Mouse (Mus musculus) urinary bladder, postnatal 36 days (tissue): Measurements from ENCODE around the gene Mcu.

Experiments
- DNase-seq, 2 experiments: peaks; one replicate each; pipeline ENCODE4 v3.0.0; 2022; ENCODE audit warnings: low spot score in 2 of 2, mixed read lengths in 1 of 2

The Mcu gene

GRCm38 (mm10) chr10:59569481-59569869 lies 47.0 kb downstream of the Mcu start:
- no peak for DNase-seq

GRCm38 (mm10) chr10:59568665-59569480 lies 47.6 kb downstream of the Mcu start:
- DNase-seq: no peak

GRCm38 (mm10) chr10:59566968-59567367 lies 49.5 kb downstream of the Mcu start:
- DNase-seq: no peak

- no peak for DNase-seq
These were observed 50.5 kb downstream of the Mcu start for GRCm38 (mm10) chr10:59565995-59566410.

- no peak for DNase-seq
These were observed 51.9 kb downstream of the Mcu start for GRCm38 (mm10) chr10:59564551-59564950.

GRCm38 (mm10) chr10:59562511-59562910 lies 54.0 kb downstream of the Mcu start:
- no peak for DNase-seq

- no peak for DNase-seq
These were observed 56.4 kb downstream of the Mcu start for GRCm38 (mm10) chr10:59560126-59560525.

GRCm38 (mm10) chr10:59558602-59559001 lies 57.9 kb downstream of the Mcu start:
- no peak for DNase-seq

GRCm38 (mm10) chr10:59558164-59558563 lies 58.3 kb downstream of the Mcu start:
- no peak for DNase-seq

GRCm38 (mm10) chr10:59556541-59556940 lies 60.0 kb downstream of the Mcu start:
- no peak for DNase-seq

GRCm38 (mm10) chr10:59554243-59554642 lies 62.2 kb downstream of the Mcu start:
- no peak for DNase-seq

GRCm38 (mm10) chr10:59552456-59552855 lies 64.0 kb downstream of the Mcu start:
- DNase-seq: no peak

GRCm38 (mm10) chr10:59548768-59549333 lies 67.6 kb downstream of the Mcu start:
- DNase-seq: no peak

- no peak for DNase-seq
These were observed 68.3 kb downstream of the Mcu start for GRCm38 (mm10) chr10:59548211-59548610.

GRCm38 (mm10) chr10:59547426-59547825 lies 69.1 kb downstream of the Mcu start:
- DNase-seq: no peak

- DNase-seq: no peak
These were observed 71.3 kb downstream of the Mcu start for GRCm38 (mm10) chr10:59545169-59545568.

GRCm38 (mm10) chr10:59543351-59543750 lies 73.1 kb downstream of the Mcu start:
- DNase-seq: no peak

- no peak for DNase-seq
These were observed 75.0 kb downstream of the Mcu start for GRCm38 (mm10) chr10:59541466-59541865.

- DNase-seq: no peak
These were observed 75.9 kb downstream of the Mcu start for GRCm38 (mm10) chr10:59540596-59540995.

- no peak for DNase-seq
These were observed 76.4 kb downstream of the Mcu start for GRCm38 (mm10) chr10:59540081-59540480.

- peak; percentile 12 to 48 for DNase-seq
These were observed 77.0 kb downstream of the Mcu start for GRCm38 (mm10) chr10:59539533-59539875.

- no peak for DNase-seq
These were observed 77.5 kb downstream of the Mcu start for GRCm38 (mm10) chr10:59538767-59539532.

- no peak for DNase-seq
These were observed 78.4 kb downstream of the Mcu start for GRCm38 (mm10) chr10:59538063-59538462.
